Mouse (Mus musculus): ENCODE results near the gene Gstm5. TPM values are rescaled to one million over a fixed set of nuclear protein-coding genes. Genes with fewer than 3 reads are reported as not detected.
A peak's percentile ranks its signal among the peaks of the same experiment; 100 is the strongest.
"Not testable (repeated sequence)": the region's sequence is repeated elsewhere in the genome, so short reads cannot be mapped to it uniquely, and the experiment has no call there.

Gene Gstm5
- total RNA-seq, 2 experiments from 2014 or later = 23.6 to 61.5 TPM

GRCm38 (mm10) chr3:107869925-107870324 lies 25.7 kb upstream of the Gstm5 start:
- ATAC-seq (replicated peaks; ENCODE audit: poor library complexity) = no peak

GRCm38 (mm10) chr3:107873335-107874251 lies 22.0 kb upstream of the Gstm5 start:
- no peak for ATAC-seq (replicated peaks; ENCODE audit: poor library complexity)

GRCm38 (mm10) chr3:107875231-107875630 lies 20.4 kb upstream of the Gstm5 start:
- no peak for ATAC-seq (replicated peaks; ENCODE audit: poor library complexity)

- no peak for ATAC-seq (replicated peaks; ENCODE audit: poor library complexity)
Measured at GRCm38 (mm10) chr3:107877005-107877404, 18.6 kb upstream of the Gstm5 start, which contains the start of gene Eps8l3. Gene Eps8l3, plus strand, starts transcription at chr3:107877229.

- ATAC-seq (replicated peaks; ENCODE audit: poor library complexity) = peak; percentile 65
Measured at GRCm38 (mm10) chr3:107877747-107878736, 17.6 kb upstream of the Gstm5 start.

- no peak for ATAC-seq (replicated peaks; ENCODE audit: poor library complexity)
Measured at GRCm38 (mm10) chr3:107887674-107888495, 7.7 kb upstream of the Gstm5 start.

GRCm38 (mm10) chr3:107889236-107889635 lies 6.4 kb upstream of the Gstm5 start:
- not testable (repeated sequence) for ATAC-seq (replicated peaks; ENCODE audit: poor library complexity)

GRCm38 (mm10) chr3:107895194-107895719 lies 364 bp upstream of the Gstm5 start:
- ATAC-seq (replicated peaks; ENCODE audit: poor library complexity) = peak; percentile 23; the same call in 1 of the 2 replicates

GRCm38 (mm10) chr3:107898691-107899090 lies 3.1 kb downstream of the Gstm5 start:
- ATAC-seq (replicated peaks; ENCODE audit: poor library complexity) = no peak

GRCm38 (mm10) chr3:107900955-107901673 lies 5.5 kb downstream of the Gstm5 start:
- no peak for ATAC-seq (replicated peaks; ENCODE audit: poor library complexity)

- peak; percentile 29; the same call in 1 of the 2 replicates for ATAC-seq (replicated peaks; ENCODE audit: poor library complexity)
Measured at GRCm38 (mm10) chr3:107905942-107906341, 10.3 kb downstream of the Gstm5 start.

GRCm38 (mm10) chr3:107916674-107917073 lies 21.1 kb downstream of the Gstm5 start:
- no peak for ATAC-seq (replicated peaks; ENCODE audit: poor library complexity)

GRCm38 (mm10) chr3:107917097-107917496 lies 21.5 kb downstream of the Gstm5 start:
- 0 out of 2 replicates have a peak, but pooled peaks have one; percentile 18 for ATAC-seq (replicated peaks; ENCODE audit: poor library complexity)

GRCm38 (mm10) chr3:107917783-107918408 lies 22.3 kb downstream of the Gstm5 start:
- peak; percentile 97 for ATAC-seq (replicated peaks; ENCODE audit: poor library complexity)

GRCm38 (mm10) chr3:107920348-107920747 lies 24.7 kb downstream of the Gstm5 start:
- ATAC-seq (replicated peaks; ENCODE audit: poor library complexity) = no peak

GRCm38 (mm10) chr3:107925335-107925734 lies 29.7 kb downstream of the Gstm5 start:
- no peak for ATAC-seq (replicated peaks; ENCODE audit: poor library complexity)

- ATAC-seq (replicated peaks; ENCODE audit: poor library complexity) = no peak
Measured at GRCm38 (mm10) chr3:107927841-107928240, 32.2 kb downstream of the Gstm5 start.

GRCm38 (mm10) chr3:107928691-107929090 lies 33.1 kb downstream of the Gstm5 start:
- no peak for ATAC-seq (replicated peaks; ENCODE audit: poor library complexity)

- ATAC-seq (replicated peaks; ENCODE audit: poor library complexity) = no peak
Measured at GRCm38 (mm10) chr3:107929243-107929642, 33.6 kb downstream of the Gstm5 start.

Measured in megakaryocyte progenitor cell, adult 5-6 weeks (primary cell).